Mouse (Mus musculus): Measurements from ENCODE around the gene Arap1.

Arap1 gene

GRCm38 (mm10) chr7:101327263-101327662, 20.6 kb upstream of the Arap1 start:
- DNase-seq (ENCODE audit: low spot score) = no peak

GRCm38 (mm10) chr7:101327786-101328185, 20.1 kb upstream of the Arap1 start:
- DNase-seq (ENCODE audit: low spot score) = no peak

GRCm38 (mm10) chr7:101328621-101329158, 19.2 kb upstream of the Arap1 start:
- no peak for DNase-seq (ENCODE audit: low spot score)

- no peak for DNase-seq (ENCODE audit: low spot score)
Observed at GRCm38 (mm10) chr7:101329606-101330005, 18.3 kb upstream of the Arap1 start.

GRCm38 (mm10) chr7:101330074-101330840, 17.6 kb upstream of the Arap1 start:
- DNase-seq (ENCODE audit: low spot score) = no peak

- no peak for DNase-seq (ENCODE audit: low spot score)
Observed at GRCm38 (mm10) chr7:101330841-101331173, 17.1 kb upstream of the Arap1 start.

GRCm38 (mm10) chr7:101332045-101332831, 15.6 kb upstream of the Arap1 start:
- DNase-seq (ENCODE audit: low spot score) = no peak

GRCm38 (mm10) chr7:101335228-101335627, 12.6 kb upstream of the Arap1 start:
- DNase-seq (ENCODE audit: low spot score) = no peak

GRCm38 (mm10) chr7:101336686-101337085, 11.2 kb upstream of the Arap1 start:
- DNase-seq (ENCODE audit: low spot score) = no peak

GRCm38 (mm10) chr7:101337401-101337800, 10.5 kb upstream of the Arap1 start:
- DNase-seq (ENCODE audit: low spot score) = no peak

- DNase-seq (ENCODE audit: low spot score) = no peak
Observed at GRCm38 (mm10) chr7:101341405-101341804, 6.5 kb upstream of the Arap1 start.

- DNase-seq (ENCODE audit: low spot score) = no peak
Observed at GRCm38 (mm10) chr7:101343135-101343534, 4.7 kb upstream of the Arap1 start.

GRCm38 (mm10) chr7:101344892-101345291, 3.0 kb upstream of the Arap1 start:
- no peak for DNase-seq (ENCODE audit: low spot score)

GRCm38 (mm10) chr7:101346991-101347390, 876 bp upstream of the Arap1 start:
- no peak for DNase-seq (ENCODE audit: low spot score)

GRCm38 (mm10) chr7:101348312-101348711, 445 bp downstream of the Arap1 start:
- DNase-seq (ENCODE audit: low spot score) = no peak

- no peak for DNase-seq (ENCODE audit: low spot score)
Observed at GRCm38 (mm10) chr7:101349861-101350260, 2.0 kb downstream of the Arap1 start.

GRCm38 (mm10) chr7:101352404-101352803, 4.5 kb downstream of the Arap1 start:
- DNase-seq (ENCODE audit: low spot score) = no peak

- DNase-seq (ENCODE audit: low spot score) = no peak
Observed at GRCm38 (mm10) chr7:101354423-101354822, 6.6 kb downstream of the Arap1 start.

- no peak for DNase-seq (ENCODE audit: low spot score)
Observed at GRCm38 (mm10) chr7:101355551-101356100, 7.8 kb downstream of the Arap1 start.

GRCm38 (mm10) chr7:101356868-101357267, 9.0 kb downstream of the Arap1 start:
- DNase-seq (ENCODE audit: low spot score) = no peak

GRCm38 (mm10) chr7:101360406-101360805, 12.5 kb downstream of the Arap1 start:
- DNase-seq (ENCODE audit: low spot score) = no peak

- no peak for DNase-seq (ENCODE audit: low spot score)
Observed at GRCm38 (mm10) chr7:101361021-101361420, 13.2 kb downstream of the Arap1 start.

GRCm38 (mm10) chr7:101361767-101362166, 13.9 kb downstream of the Arap1 start:
- no peak for DNase-seq (ENCODE audit: low spot score)

Data from testis, postnatal 10 days (tissue).